Mouse (Mus musculus) C2C12 (cell line): ENCODE measurements around the gene Fgf8. TPM values are rescaled to one million over a fixed set of nuclear protein-coding genes. Genes with fewer than 3 reads are reported as not detected.

Source experiments
- H3K27me3 ChIP-seq: one replicate; pipeline ENCODE4 v1.6.1; 2011; ENCODE audit not compliant: control insufficient read depth, insufficient read depth, insufficient read length
- H3K36me3 ChIP-seq: one replicate; pipeline ENCODE4 v1.6.1; 2011; ENCODE audit not compliant: control insufficient read depth, insufficient read depth
- H3K4me3 ChIP-seq: one replicate; pipeline ENCODE4 v1.5.1; 2011; ENCODE audit warnings: mild to moderate bottlenecking, control low read depth; ENCODE audit not compliant: poor library complexity, insufficient read depth, severe bottlenecking
- H3K79me2 ChIP-seq: one replicate; pipeline ENCODE4 v1.6.1; 2011; ENCODE audit not compliant: control insufficient read depth, insufficient read depth
- H3K79me3 ChIP-seq: one replicate; pipeline ENCODE4 v1.6.1; 2011; ENCODE audit warnings: low read depth, control low read depth
- H3ac ChIP-seq: one replicate; pipeline ENCODE3; 2011; ENCODE audit warnings: low read depth; ENCODE audit not compliant: control insufficient read depth, insufficient read length
- CEBPB ChIP-seq: IDR thresholded peaks from one replicate; pipeline ENCODE4 v1.6.1; 2011; ENCODE audit warnings: low read depth, mild to moderate bottlenecking, control low read depth, moderate library complexity
- CTCF ChIP-seq: IDR thresholded peaks from one replicate; pipeline ENCODE4 v1.5.1; 2011; ENCODE audit not compliant: control insufficient read depth, insufficient read depth, insufficient read length
- FOSL1 ChIP-seq: IDR thresholded peaks from one replicate; pipeline ENCODE4 v1.8.0; 2011; ENCODE audit warnings: mild to moderate bottlenecking, low read length; ENCODE audit not compliant: poor library complexity, insufficient read depth, severe bottlenecking
- MAX ChIP-seq: IDR thresholded peaks from one replicate; pipeline ENCODE4 v1.6.1; 2011; ENCODE audit warnings: mild to moderate bottlenecking, control low read depth
- MYOD1 ChIP-seq: IDR thresholded peaks from one replicate; pipeline ENCODE4 v1.6.1; 2011; ENCODE audit warnings: low read depth; ENCODE audit not compliant: control insufficient read depth, insufficient read length
- MYOG ChIP-seq: IDR thresholded peaks from one replicate; pipeline ENCODE4 v1.6.1; 2011; ENCODE audit not compliant: control insufficient read depth, insufficient read length; ENCODE audit errors: extremely low read depth
- USF1 ChIP-seq: IDR thresholded peaks from one replicate; pipeline ENCODE4 v1.6.1; 2011; ENCODE audit warnings: low read depth, mild to moderate bottlenecking, control low read depth, moderate library complexity
- polyA plus RNA-seq: library from polyadenylated mRNA; unstranded; fragments of >200 nt; fragmentation: generic; extraction: Trizol; gene quantifications from one replicate; pipeline ENCODE4 v1.2.1, GENCODE M21; 2012; ENCODE audit warnings: missing spikeins

Fgf8 gene
- polyA plus RNA-seq, 1 experiment = not detected

GRCm38 (mm10) chr19:45753551-45753950 is 10.8 kb upstream of the Fgf8 start:
- Histone ChIP-seq H3K27me3 (no peaks in the 10 kb centered on the region), H3K79me3 (peaks cover 2% of the 10 kb centered on the region), H3K79me2 (peaks cover 17% of the 10 kb centered on the region), H3K36me3 (peaks cover 81% of the 10 kb centered on the region), H3ac (no peak overlapping the region), H3K4me3 (no peak overlapping the region)
- TF ChIP-seq CEBPB (no peak), USF1 (no peak)

DNA sequence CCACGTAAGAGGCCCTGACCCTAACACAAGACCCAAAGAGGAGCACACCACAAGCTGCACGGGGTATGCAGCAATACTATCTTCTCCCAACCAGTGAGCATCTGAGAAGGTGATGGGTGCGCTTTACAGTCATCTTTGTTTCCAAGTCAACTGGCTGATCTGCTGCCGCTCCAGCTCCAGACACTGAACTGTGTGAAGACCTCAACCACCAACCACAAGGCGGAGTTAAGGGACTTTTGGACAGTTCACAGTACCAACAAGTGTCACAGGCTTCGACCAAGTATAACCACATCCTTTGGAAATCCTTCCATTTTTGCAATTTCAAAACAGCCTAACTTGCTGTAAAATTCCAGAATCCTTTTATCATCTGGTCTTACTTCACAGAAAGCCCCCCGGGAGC is 9.2 kb upstream of the Fgf8 start:
- H3K36me3 ChIP-seq = peaks cover 65% of the 10 kb centered on the region
- H3K27me3 ChIP-seq = no peaks in the 10 kb centered on the region
- no peak overlapping the region for H3ac ChIP-seq
- no peak overlapping the region for H3K4me3 ChIP-seq
- no peak for TF ChIP-seq USF1
- TF ChIP-seq CEBPB = no peak
- no peak for TF ChIP-seq MYOD1
- no peak for TF ChIP-seq FOSL1
- no peak for TF ChIP-seq MAX
- TF ChIP-seq CTCF = no peak
- no peak for TF ChIP-seq MYOG
- peaks cover 7% of the 10 kb centered on the region for H3K79me3 ChIP-seq
- peaks cover 25% of the 10 kb centered on the region for H3K79me2 ChIP-seq

DNA sequence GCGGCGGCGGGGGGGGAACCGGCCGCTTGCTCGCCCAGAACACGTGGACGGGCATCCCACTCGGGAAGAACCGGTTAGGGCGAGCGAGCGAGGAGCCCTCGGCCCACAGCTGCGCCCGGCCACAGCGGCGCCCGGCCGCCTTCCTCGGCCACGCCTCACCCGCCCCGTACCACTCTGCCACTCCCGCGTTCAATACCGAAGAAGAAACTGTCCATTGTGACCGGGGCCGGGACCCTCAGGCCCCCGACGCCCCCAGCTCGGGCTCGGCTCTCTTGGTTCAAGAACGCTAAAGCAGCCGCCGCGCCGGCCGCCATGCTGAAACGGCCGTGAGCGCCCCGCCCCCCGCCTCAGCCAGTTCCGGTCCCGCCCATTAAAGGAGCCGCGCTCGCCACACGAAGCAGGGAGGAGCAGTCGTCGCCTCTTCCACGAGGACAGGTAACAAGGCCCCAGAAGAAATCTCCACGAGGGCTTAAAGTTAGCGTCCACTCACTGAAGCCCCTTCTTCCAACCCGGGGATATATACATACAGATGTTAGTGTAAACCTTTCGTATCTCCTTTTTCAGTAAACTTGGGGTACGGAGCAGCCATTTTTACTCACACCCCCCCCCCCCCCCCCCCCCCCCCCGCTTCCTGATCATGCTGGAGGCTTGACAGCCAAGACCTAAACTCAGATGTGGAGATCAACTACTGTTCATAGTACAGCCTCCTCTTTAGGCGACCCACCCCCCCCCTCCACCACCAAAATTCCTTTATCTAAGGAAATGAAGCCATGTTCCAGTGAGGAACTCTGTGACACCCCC is 6.7 kb upstream of the Fgf8 start, which contains the start of gene Npm3:
Gene Npm3, minus strand, starts transcription at position 349 of the 801 bp plus-strand sequence.
- Histone ChIP-seq H3ac (peak within 1 kb of the TSS; percentile 92), H3K27me3 (no peaks in the 10 kb centered on the region), H3K36me3 (peaks cover 44% of the 10 kb centered on the region), H3K79me3 (peaks cover 7% of the 10 kb centered on the region), H3K79me2 (peaks cover 25% of the 10 kb centered on the region), H3K4me3 (peak within 1 kb of the TSS; percentile 89)
- TF ChIP-seq CTCF (no peak), MAX (peak; percentile 23)

DNA sequence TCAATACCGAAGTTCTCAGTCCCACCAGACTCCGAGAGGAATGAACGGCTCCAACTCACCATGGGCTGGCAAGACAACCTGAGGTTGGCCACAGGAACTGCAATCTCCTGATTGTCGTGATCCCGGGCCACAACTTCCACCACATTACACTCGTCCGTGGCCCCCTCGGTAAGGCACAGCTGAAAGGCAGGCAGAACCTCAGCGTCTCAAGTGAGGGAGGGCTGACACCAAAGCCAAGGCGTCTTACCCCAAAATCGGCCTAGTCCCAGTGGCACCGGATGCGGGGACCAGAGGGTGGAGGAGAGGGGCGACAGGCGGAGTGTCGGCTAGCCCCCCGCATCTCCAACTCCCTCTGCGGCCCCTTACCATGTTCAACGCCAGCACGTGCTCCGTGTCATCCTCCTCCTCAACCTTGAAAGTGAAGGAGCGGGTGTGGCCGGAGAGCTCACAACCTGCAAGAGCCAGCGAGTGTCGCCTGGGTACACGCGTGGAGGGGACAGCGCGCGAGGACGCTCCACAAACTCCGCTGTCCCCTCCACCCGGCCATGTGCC is 6.1 kb upstream of the Fgf8 start:
- peaks cover 7% of the 10 kb centered on the region for H3K79me3 ChIP-seq
- no peaks in the 10 kb centered on the region for H3K27me3 ChIP-seq
- peaks cover 38% of the 10 kb centered on the region for H3K36me3 ChIP-seq
- H3ac ChIP-seq = peak overlapping the region; percentile 92
- peak overlapping the region; percentile 89 for H3K4me3 ChIP-seq
- TF ChIP-seq CTCF (no peak), CEBPB (no peak), MYOD1 (no peak), MAX (no peak), FOSL1 (no peak), MYOG (no peak), USF1 (no peak)
- peaks cover 25% of the 10 kb centered on the region for H3K79me2 ChIP-seq

GRCm38 (mm10) chr19:45748206-45748605 is 5.5 kb upstream of the Fgf8 start:
- TF ChIP-seq FOSL1 = no peak
- TF ChIP-seq USF1 = no peak
- TF ChIP-seq MYOD1 = no peak
- no peak for TF ChIP-seq CTCF
- TF ChIP-seq MAX = no peak
- no peak for TF ChIP-seq CEBPB
- no peak for TF ChIP-seq MYOG

More at GRCm38 (mm10) chr19:45748206-45748605, 5.5 kb upstream of the Fgf8 start:
- H3ac ChIP-seq = peak overlapping the region; percentile 92
- H3K36me3 ChIP-seq = peaks cover 32% of the 10 kb centered on the region
- H3K4me3 ChIP-seq = peak overlapping the region; percentile 89
- H3K79me3 ChIP-seq = peaks cover 7% of the 10 kb centered on the region
- peaks cover 3% of the 10 kb centered on the region for H3K27me3 ChIP-seq
- H3K79me2 ChIP-seq = peaks cover 25% of the 10 kb centered on the region
